Mouse (Mus musculus): ENCODE results near the gene Nrxn3.

The Nrxn3 gene

GRCm38 (mm10) chr12:90159911-90160310 lies 1437.2 kb downstream of the Nrxn3 start:
- no peak for DNase-seq

- DNase-seq, result no peak
Observed at GRCm38 (mm10) chr12:90166118-90166517, 1443.4 kb downstream of the Nrxn3 start.

- DNase-seq, result peak; percentile 26
Observed at GRCm38 (mm10) chr12:90181566-90181965, 1458.9 kb downstream of the Nrxn3 start.

- DNase-seq, result peak; percentile 41
Observed at GRCm38 (mm10) chr12:90183021-90183420, 1460.3 kb downstream of the Nrxn3 start.

GRCm38 (mm10) chr12:90196161-90196560 lies 1473.5 kb downstream of the Nrxn3 start:
- DNase-seq, result no peak

- DNase-seq, result no peak
Observed at GRCm38 (mm10) chr12:90197994-90198393, 1475.3 kb downstream of the Nrxn3 start.

GRCm38 (mm10) chr12:90202501-90202900 lies 1479.8 kb downstream of the Nrxn3 start:
- DNase-seq, result no peak

- peak; percentile 12 for DNase-seq
Observed at GRCm38 (mm10) chr12:90211410-90211809, 1488.7 kb downstream of the Nrxn3 start.

GRCm38 (mm10) chr12:90217060-90217459 lies 1494.4 kb downstream of the Nrxn3 start:
- DNase-seq, result no peak

- DNase-seq, result no peak
Observed at GRCm38 (mm10) chr12:90229062-90229461, 1506.4 kb downstream of the Nrxn3 start.

GRCm38 (mm10) chr12:90236093-90236492 lies 1513.4 kb downstream of the Nrxn3 start:
- no peak for DNase-seq

- DNase-seq, result no peak
Observed at GRCm38 (mm10) chr12:90260301-90260700, 1537.6 kb downstream of the Nrxn3 start.

- no peak for DNase-seq
Observed at GRCm38 (mm10) chr12:90268111-90268510, 1545.4 kb downstream of the Nrxn3 start.

- DNase-seq, result no peak
Observed at GRCm38 (mm10) chr12:90270763-90271379, 1548.2 kb downstream of the Nrxn3 start.

- DNase-seq, result no peak
Observed at GRCm38 (mm10) chr12:90274621-90275236, 1552.1 kb downstream of the Nrxn3 start.

GRCm38 (mm10) chr12:90281236-90281635 lies 1558.6 kb downstream of the Nrxn3 start:
- DNase-seq, result no peak

- no peak for DNase-seq
Observed at GRCm38 (mm10) chr12:90283022-90283421, 1560.3 kb downstream of the Nrxn3 start.

- no peak for DNase-seq
Observed at GRCm38 (mm10) chr12:90302671-90303070, 1580.0 kb downstream of the Nrxn3 start.

- no peak for DNase-seq
Observed at GRCm38 (mm10) chr12:90331806-90332205, 1609.1 kb downstream of the Nrxn3 start.

- DNase-seq, result no peak
Observed at GRCm38 (mm10) chr12:90332459-90332858, 1609.8 kb downstream of the Nrxn3 start.

- DNase-seq, result no peak
Observed at GRCm38 (mm10) chr12:90337496-90338228, 1615.0 kb downstream of the Nrxn3 start.

- DNase-seq, result no peak
Observed at GRCm38 (mm10) chr12:90338229-90338557, 1615.5 kb downstream of the Nrxn3 start.
